Mouse (Mus musculus): ENCODE measurements at regions not wholly inside any gene's neighbourhood (a gene's known extent, or its start where the extent isn't known, plus 50 kb on each side); places are given as distances from the start of the nearest gene placed in this dataset.

- TF ChIP-seq POLR2A (IDR thresholded peaks at IDR 0.05; ENCODE audit: control insufficient read depth, low read depth, low read length) (no peak), CTCF (IDR thresholded peaks at IDR 0.05; ENCODE audit: control insufficient read depth, insufficient read depth, insufficient replicate concordance, low read depth, low read length) (no peak)
Measured at GRCm38 (mm10) chr8:95986410-95986809, 98.1 kb upstream of the Got2 start.
